Mouse (Mus musculus): ENCODE measurements at regions not wholly inside any gene's neighbourhood (a gene's known extent, or its start where the extent isn't known, plus 50 kb on each side); places are given as distances from the start of the nearest gene placed in this dataset.

DNA sequence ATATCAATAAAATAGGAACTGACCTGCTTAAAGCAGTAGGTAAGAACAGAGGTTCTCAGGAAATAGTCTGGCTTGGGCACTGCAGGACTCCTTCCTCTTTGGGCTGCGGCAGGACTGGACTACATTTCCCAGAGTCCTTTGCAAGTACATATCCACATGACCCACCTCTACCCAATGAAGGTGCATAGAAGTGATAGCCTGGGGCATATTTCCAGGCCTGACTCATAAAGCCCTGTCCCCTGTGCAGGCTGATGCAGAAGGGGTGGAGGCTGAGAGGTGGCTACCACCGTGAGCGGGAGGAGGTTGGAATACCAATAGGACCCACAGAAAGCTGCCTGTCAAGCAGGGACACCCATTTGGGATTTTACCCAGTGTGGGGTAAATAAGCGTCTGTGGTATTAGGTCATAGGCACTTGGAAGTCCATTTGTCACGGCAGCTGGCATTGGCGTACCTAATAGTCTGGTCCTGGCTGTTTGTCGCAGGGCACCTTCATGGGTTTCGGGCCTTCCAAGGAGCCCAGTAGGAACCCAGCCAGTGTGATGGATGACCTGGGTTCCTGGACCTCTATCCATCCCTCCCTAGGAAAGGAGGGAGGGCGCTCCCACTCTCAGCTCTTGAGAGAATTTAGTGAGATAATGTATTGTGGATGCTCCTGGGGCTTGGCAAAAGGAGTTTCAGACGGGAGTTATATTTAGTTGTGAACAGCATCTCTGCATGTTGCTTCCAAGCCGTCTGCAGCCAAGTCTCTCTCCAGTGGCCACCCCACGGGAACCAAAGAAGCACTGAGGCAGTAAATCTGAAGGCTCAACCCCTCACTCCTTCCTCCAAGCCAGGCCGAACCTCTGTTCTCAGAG, 146.8 kb upstream of the Med13l start:
- no peak overlapping the region for H3K9ac ChIP-seq
- H3K36me3 ChIP-seq = no peaks in the 10 kb centered on the region
- no peaks in the 10 kb centered on the region for H3K27me3 ChIP-seq
- 56% methylated on average over 13 of the region's 13 CpGs for WGBS
- no peak overlapping the region; the same call in 1 of the 2 replicates for H3K27ac ChIP-seq
- no peaks in the 10 kb centered on the region for H3K9me3 ChIP-seq
- 0 out of 2 replicates have a peak overlapping the region, but pooled peaks have one; percentile 12 for H3K4me2 ChIP-seq
- peaks cover 5% of the 10 kb centered on the region; the same call in 1 of the 2 replicates for H3K4me1 ChIP-seq
- ATAC-seq (ENCODE audit: insufficient number of reproducible peaks, low FRiP score, low TSS enrichment, low read depth) = peak; percentile 91
- no peak overlapping the region for H3K4me3 ChIP-seq

DNA sequence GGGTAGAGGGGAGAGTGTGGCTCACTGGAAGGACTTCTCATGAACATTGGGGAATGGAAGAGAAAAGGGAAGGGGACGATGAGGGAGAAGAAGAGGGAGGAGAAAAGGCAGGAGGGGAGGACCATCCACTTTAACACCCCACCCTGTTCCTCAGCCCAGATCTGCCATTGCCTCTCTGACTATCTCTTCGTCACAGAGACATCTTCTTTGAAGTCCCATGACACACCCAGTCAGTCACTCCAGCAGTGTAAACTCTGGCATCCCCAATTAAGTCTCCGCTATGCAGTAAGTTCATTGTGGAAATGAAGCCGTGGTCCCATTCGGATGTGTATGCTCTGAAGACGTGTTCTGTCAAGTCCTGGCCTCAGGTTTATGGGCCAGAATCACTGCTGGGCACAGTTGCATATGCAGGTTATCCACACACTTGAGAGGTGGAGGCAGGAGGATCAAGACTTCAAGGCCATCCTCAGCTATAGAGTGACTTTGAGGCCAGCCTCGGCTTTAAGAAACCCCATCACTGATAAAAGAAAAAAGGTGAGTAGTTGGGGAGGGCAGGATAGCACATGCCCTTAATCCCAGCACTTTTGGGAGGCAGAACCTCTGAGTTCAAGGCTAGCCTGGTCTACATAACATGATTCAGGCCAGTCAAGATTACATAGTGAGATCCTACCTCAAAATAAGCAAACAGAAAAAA, 141.0 kb upstream of the Med13l start:
- H3K4me1 ChIP-seq = peaks cover 23% of the 10 kb centered on the region
- H3K4me3 ChIP-seq = no peak overlapping the region
- no peak overlapping the region for H3K4me2 ChIP-seq
- H3K27ac ChIP-seq = no peak overlapping the region
- H3K9me3 ChIP-seq = no peaks in the 10 kb centered on the region
- no peaks in the 10 kb centered on the region for H3K36me3 ChIP-seq
- H3K9ac ChIP-seq = no peak overlapping the region
- WGBS = 68% methylated on average over 7 of the region's 7 CpGs
- ATAC-seq (ENCODE audit: insufficient number of reproducible peaks, low FRiP score, low TSS enrichment, low read depth) = no peak
- H3K27me3 ChIP-seq = no peaks in the 10 kb centered on the region

DNA sequence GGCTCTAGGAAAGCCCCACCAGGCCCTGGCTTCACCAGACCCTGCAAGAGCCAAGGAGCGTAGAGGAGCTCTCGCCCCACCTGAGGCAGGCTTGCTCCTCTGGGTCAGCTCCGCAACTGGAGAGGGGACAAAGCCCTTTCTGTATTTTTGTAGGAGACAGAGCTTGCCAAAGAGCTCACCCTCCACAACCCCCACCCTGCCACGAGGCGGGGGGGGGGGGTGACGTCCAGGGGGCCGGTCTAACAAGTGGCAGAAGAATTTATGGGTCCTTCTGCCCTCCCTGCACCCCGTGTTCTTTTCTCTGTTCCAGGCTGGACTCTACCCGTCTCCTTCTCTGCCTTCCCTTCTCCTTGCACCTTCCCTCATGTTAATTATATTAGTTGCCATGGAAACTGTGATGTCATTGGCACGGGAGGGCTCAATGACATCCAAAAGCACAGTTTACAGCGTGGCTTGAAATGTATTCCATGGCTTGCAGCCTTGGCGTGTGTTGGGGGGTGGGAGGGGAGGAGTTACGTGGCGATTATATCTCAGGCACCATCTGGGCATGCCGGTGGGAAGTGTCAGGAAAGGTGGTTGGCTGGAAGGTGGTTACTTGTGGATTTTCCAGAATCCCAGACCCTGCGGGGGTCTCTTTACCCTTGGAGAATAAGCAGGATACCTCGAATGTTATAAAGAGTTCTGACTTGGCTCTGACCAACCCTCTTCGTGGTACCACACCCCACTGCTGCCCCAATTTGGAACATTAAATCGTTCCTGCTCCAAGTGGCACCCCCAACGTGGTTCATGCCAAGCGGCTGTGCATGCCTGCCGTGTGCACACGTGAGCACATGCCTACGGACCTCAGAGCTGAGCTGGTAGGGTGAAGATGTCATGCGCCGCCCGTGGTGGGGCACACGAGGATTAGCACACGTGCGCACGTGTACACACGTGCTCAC, 138.3 kb upstream of the Med13l start:
- Histone ChIP-seq H3K36me3 (no peaks in the 10 kb centered on the region), H3K27ac (peak overlapping the region; percentile 86), H3K27me3 (no peaks in the 10 kb centered on the region), H3K4me1 (peaks cover 34% of the 10 kb centered on the region), H3K9me3 (no peaks in the 10 kb centered on the region), H3K4me3 (peak overlapping the region; percentile 17), H3K4me2 (peak overlapping the region; percentile 48), H3K9ac (peak overlapping the region; percentile 28)
- 29% methylated on average over 32 of the region's 32 CpGs for WGBS
- peak; percentile 86 for ATAC-seq (ENCODE audit: insufficient number of reproducible peaks, low FRiP score, low TSS enrichment, low read depth)

DNA sequence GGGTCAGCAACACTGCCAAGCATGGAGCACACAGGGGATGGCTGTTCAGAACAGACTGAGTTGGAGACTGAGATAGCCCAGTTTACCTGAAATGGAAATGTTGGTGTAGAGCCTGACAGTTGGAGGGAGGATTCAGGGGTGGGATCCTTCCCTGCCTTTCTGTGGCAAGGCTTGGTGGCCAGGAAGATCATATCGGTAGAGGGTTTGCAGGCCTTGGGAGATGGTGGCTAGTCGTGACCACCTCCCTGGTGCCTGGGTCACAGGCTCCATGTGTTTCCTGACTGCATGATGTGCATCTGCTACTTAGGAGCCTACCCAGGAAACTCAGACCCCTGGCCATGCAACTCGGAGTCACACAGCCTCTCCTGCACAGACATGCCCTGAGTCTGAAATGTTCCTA, 136.3 kb upstream of the Med13l start:
- H3K4me3 ChIP-seq = no peak overlapping the region
- 59% methylated on average over 3 of the region's 3 CpGs for WGBS
- peaks cover 34% of the 10 kb centered on the region for H3K4me1 ChIP-seq
- no peak overlapping the region for H3K4me2 ChIP-seq
- peak overlapping the region; percentile 81 for H3K27ac ChIP-seq
- H3K27me3 ChIP-seq = no peaks in the 10 kb centered on the region
- no peaks in the 10 kb centered on the region for H3K36me3 ChIP-seq
- ATAC-seq (ENCODE audit: insufficient number of reproducible peaks, low FRiP score, low TSS enrichment, low read depth) = no peak
- no peaks in the 10 kb centered on the region for H3K9me3 ChIP-seq
- no peak overlapping the region for H3K9ac ChIP-seq

DNA sequence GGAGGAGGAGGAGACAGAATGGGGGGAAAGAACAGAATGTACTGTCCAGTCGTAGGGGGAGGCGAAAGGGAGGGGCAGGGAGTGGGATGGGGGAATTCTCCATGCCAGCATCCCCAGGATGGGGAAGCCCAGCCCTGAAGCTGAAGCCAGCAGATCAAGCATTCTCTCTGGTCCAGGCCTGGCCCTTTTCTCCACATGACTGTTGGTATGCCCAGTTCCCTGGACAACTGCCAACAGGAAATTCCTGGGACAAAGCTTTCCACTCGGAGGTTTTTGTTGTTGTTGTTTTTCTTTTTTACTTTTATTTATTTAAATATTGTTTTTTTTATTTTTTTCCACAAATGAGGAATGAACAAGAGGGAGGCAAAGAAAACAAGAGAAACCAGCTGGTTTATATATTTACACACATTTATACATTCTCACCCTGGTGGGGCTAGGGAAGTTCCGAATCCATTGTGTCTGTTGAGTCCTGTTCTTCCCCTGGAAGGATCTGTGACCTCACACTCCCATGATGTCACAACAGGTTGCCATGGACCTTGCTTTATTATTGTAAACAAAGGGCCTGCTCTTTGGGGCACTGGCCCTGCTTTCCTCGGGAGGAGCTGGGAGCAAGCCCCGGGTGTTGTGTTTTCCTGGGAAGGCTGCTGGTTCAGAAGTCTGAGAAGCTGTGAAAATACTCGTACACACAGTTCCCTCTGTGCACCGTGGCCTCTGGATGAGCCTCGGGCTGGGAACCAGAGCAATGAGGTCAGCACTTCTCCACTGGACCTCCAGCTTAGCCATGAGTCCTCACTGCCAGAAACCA, 135.5 kb upstream of the Med13l start:
- H3K9ac ChIP-seq = no peak overlapping the region
- H3K27ac ChIP-seq = peak overlapping the region; percentile 81
- no peak overlapping the region for H3K4me3 ChIP-seq
- no peak overlapping the region for H3K4me2 ChIP-seq
- no peaks in the 10 kb centered on the region for H3K36me3 ChIP-seq
- no peaks in the 10 kb centered on the region for H3K9me3 ChIP-seq
- WGBS = 34% methylated on average over 9 of the region's 9 CpGs
- ATAC-seq (ENCODE audit: insufficient number of reproducible peaks, low FRiP score, low TSS enrichment, low read depth) = peak; percentile 35; the same call in 1 of the 2 replicates
- peaks cover 34% of the 10 kb centered on the region for H3K4me1 ChIP-seq
- H3K27me3 ChIP-seq = no peaks in the 10 kb centered on the region

DNA sequence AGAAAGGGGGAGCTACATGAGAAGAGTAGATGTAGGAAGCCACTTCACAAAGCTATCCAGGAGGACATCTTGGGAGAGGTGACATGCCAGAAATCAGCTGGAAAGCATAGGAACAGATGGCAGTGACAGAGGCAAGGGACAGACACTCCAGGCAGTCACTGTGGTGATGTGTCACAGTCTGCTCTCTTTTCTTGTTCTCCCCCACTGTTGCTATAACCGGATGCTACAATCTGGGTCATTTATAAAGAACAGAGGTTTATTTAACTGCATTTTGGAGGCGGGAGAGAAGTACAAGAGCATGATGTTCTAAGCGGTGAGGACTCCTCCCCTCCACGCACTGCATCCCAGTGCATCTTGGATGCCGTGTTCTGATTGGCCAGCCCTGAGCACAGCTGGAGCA, 133.8 kb upstream of the Med13l start:
- Histone ChIP-seq H3K36me3 (no peaks in the 10 kb centered on the region), H3K4me2 (no peak overlapping the region), H3K4me1 (peaks cover 32% of the 10 kb centered on the region), H3K27me3 (no peaks in the 10 kb centered on the region), H3K4me3 (no peak overlapping the region), H3K9me3 (no peaks in the 10 kb centered on the region), H3K9ac (no peak overlapping the region), H3K27ac (no peak overlapping the region)
- WGBS = 51% methylated on average over 5 of the region's 5 CpGs
- no peak for ATAC-seq (ENCODE audit: insufficient number of reproducible peaks, low FRiP score, low TSS enrichment, low read depth)

DNA sequence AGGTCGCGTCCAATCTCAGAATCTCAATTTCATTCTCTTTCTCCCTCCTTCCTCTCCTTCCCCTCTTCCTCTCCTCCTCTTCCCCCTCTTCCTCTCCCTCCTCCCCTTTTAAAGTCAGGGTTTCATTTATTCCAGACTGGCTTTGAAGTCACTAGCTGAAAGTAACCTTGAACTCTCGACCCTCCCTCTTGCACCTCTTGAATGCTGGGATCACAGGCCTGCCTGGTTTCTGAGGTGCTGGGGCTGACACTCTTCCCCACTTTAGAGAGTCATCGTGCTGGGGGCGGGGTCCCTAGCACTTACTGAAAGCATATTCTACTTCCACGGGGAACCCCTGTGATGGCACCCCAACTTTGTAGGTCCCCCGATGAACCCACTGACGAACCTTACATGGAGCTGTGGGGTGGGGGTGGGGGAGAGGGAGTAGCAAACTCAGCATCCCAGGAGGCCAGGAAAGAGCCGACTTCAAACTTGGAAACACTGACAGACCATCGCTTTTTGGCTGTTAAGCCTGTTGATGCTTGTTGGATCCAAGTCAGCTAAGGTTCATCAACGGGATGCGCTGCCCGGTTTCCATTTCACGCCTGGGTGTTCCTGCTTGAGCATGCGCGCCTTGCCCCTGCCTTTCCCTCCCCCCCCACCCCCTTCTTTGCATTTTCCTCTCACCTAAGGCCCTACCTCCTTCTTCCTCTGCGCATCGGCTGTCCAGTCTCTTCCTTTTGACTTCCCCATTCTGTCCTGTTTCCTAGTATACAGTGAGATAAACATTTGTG, 132.0 kb upstream of the Med13l start:
- no peak overlapping the region for H3K27ac ChIP-seq
- no peak overlapping the region for H3K4me2 ChIP-seq
- no peak overlapping the region for H3K4me3 ChIP-seq
- 69% methylated on average over 18 of the region's 18 CpGs for WGBS
- H3K4me1 ChIP-seq = peaks cover 16% of the 10 kb centered on the region
- no peaks in the 10 kb centered on the region for H3K36me3 ChIP-seq
- H3K27me3 ChIP-seq = no peaks in the 10 kb centered on the region
- no peak for ATAC-seq (ENCODE audit: insufficient number of reproducible peaks, low FRiP score, low TSS enrichment, low read depth)
- no peaks in the 10 kb centered on the region for H3K9me3 ChIP-seq
- H3K9ac ChIP-seq = no peak overlapping the region

DNA sequence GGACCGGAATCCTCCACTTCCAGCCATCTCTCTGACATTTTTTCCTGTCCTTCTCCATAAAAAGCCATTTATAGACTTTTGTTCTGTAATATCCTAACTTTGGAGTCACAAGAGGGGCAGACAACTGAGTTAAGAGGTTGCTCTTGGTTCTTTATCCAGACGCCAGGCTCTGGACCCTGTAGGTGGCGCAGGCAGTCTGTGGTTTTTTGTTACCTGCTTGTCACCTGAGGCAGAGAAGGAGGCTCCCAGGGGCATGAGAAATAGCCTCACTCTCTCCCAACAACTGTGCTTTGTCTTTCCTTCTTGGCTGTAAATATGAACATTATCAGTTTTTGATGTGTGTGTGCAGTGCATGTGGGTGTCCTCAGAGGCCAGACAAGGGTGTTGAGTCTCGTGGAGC, 126.9 kb upstream of the Med13l start:
- Histone ChIP-seq H3K4me2 (no peak overlapping the region), H3K9me3 (no peaks in the 10 kb centered on the region), H3K27ac (no peak overlapping the region), H3K36me3 (no peaks in the 10 kb centered on the region), H3K4me3 (no peak overlapping the region), H3K9ac (no peak overlapping the region), H3K27me3 (0 out of 2 replicates have a peak, but pooled peaks cover 7% of the 10 kb centered on the region), H3K4me1 (peaks cover 30% of the 10 kb centered on the region)
- WGBS = 62% methylated on average over 4 of the region's 4 CpGs
- ATAC-seq (ENCODE audit: insufficient number of reproducible peaks, low FRiP score, low TSS enrichment, low read depth) = no peak

DNA sequence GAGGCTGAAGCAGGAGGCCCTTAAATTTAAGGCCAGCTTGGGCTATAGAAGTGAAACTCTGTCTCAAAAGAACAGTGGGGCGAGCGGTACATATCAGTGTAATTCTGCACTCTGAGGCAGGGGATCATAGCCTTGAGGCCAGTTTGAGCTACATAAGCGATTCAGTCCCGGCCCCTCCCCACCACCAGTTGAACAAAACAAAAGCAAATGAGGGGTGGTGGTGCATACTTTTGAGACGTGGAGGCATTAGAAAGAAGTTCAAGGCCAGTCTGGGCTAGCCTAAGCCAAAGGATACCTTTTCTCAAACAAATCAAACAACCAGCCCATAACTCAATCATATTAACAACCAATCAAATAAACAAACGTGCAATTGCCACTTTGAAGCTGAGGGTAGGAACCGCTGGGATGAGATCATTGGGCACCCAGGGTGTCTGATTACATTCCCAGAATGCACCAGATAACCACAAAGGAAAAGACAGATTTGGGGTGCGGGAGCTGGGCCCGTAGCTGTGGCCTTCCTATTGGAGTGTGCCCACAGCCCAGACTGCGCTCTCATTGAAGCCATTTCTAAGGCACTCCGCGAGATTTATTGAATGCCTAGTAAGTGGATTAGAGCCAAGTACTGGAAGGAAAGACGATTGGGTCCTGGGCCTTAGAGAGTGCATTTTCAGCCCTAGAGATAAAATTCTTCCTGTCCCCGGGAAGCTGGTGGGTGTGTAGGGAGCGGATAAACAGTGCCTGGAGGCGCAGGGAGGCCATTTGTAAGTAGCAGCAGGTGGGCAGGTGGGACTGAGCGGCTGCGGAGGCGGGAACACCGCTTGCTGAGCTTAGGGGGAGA, 125.5 kb upstream of the Med13l start:
- no peak overlapping the region for H3K9ac ChIP-seq
- H3K4me2 ChIP-seq = no peak overlapping the region
- no peak overlapping the region for H3K4me3 ChIP-seq
- WGBS = 29% methylated on average over 20 of the region's 20 CpGs
- H3K36me3 ChIP-seq = no peaks in the 10 kb centered on the region
- H3K4me1 ChIP-seq = peaks cover 30% of the 10 kb centered on the region
- ATAC-seq (ENCODE audit: insufficient number of reproducible peaks, low FRiP score, low TSS enrichment, low read depth) = no peak
- 0 out of 2 replicates have a peak, but pooled peaks cover 7% of the 10 kb centered on the region for H3K27me3 ChIP-seq
- no peaks in the 10 kb centered on the region for H3K9me3 ChIP-seq
- H3K27ac ChIP-seq = no peak overlapping the region

DNA sequence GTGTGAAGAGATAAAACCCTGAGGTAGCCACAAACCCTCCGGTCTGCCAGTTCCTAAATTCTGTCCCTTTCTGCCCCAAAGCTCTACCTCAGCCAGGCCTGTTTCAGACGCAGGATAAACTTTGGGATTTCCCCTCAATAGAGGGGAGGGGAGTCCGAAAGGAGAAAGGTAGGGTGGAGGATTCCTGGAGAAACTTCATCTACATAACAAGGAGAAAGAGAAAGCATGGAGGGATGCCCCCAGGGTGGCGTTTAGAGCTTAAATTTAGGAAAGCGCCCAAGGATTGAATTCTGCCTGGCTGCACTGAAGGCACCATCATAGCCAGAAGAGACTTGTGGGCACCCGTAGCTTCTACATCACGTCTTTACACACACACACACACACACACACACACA, 124.9 kb upstream of the Med13l start:
- H3K4me3 ChIP-seq = no peak overlapping the region
- H3K9me3 ChIP-seq = no peaks in the 10 kb centered on the region
- WGBS = 41% methylated on average over 7 of the region's 7 CpGs
- ATAC-seq (ENCODE audit: insufficient number of reproducible peaks, low FRiP score, low TSS enrichment, low read depth) = no peak
- no peak overlapping the region for H3K9ac ChIP-seq
- no peak overlapping the region for H3K27ac ChIP-seq
- H3K27me3 ChIP-seq = 0 out of 2 replicates have a peak, but pooled peaks cover 7% of the 10 kb centered on the region
- H3K4me1 ChIP-seq = peaks cover 30% of the 10 kb centered on the region
- no peak overlapping the region for H3K4me2 ChIP-seq
- no peaks in the 10 kb centered on the region for H3K36me3 ChIP-seq

Data from limb, embryonic 15.5 days (tissue).